Mouse (Mus musculus) liver, embryonic 12.5 days (tissue): ENCODE data around the gene Fzd7. TPM values are rescaled to one million over a fixed set of nuclear protein-coding genes. Genes with fewer than 3 reads are reported as not detected.

Experiments used
- ATAC-seq: fragments of 200-750 bp; cut with Nextera tagmentation; 2 replicates; pipeline ENCODE4 v1.8.0; 2017; ENCODE audit warnings: moderate number of reproducible peaks, mild to moderate bottlenecking, moderate library complexity
- H3K27ac ChIP-seq: fragments of 300-500 bp; sonication (generic); 2 replicates; pipeline ENCODE4 v1.5.1; 2016; ENCODE audit warnings: mild to moderate bottlenecking
- H3K27me3 ChIP-seq: fragments of 300-500 bp; sonication (generic); replicated peaks from 2 replicates; pipeline ENCODE4 v1.6.1; 2016; ENCODE audit warnings: mild to moderate bottlenecking, moderate library complexity
- H3K36me3 ChIP-seq: fragments of 300-500 bp; sonication (generic); 2 replicates; pipeline ENCODE4 v1.6.1; 2016; ENCODE audit warnings: mild to moderate bottlenecking, moderate library complexity
- H3K4me1 ChIP-seq: fragments of 300-500 bp; sonication (generic); 2 replicates; pipeline ENCODE4 v1.6.1; 2016
- H3K4me2 ChIP-seq: fragments of 300-500 bp; sonication (generic); 2 replicates; pipeline ENCODE4 v1.6.1; 2016; ENCODE audit warnings: mild to moderate bottlenecking, moderate library complexity
- H3K4me3 ChIP-seq: fragments of 300-500 bp; sonication (generic); 2 replicates; pipeline ENCODE4 v1.5.1; 2016; ENCODE audit warnings: mild to moderate bottlenecking, moderate library complexity
- H3K9ac ChIP-seq: fragments of 300-500 bp; sonication (generic); 2 replicates; pipeline ENCODE4 v1.6.1; 2016; ENCODE audit warnings: mild to moderate bottlenecking, moderate library complexity
- H3K9me3 ChIP-seq: fragments of 300-500 bp; sonication (generic); replicated peaks from 2 replicates; pipeline ENCODE4 v1.6.1; 2016; ENCODE audit warnings: mild to moderate bottlenecking, moderate library complexity
- WGBS: fragments of 180-500 bp; shearing (Covaris S2); methylation state at CpG from one replicate; pipeline ENCODE4 v1.1.7; 2016; ENCODE audit not compliant: insufficient replicate concordance; 5-methylcytosine and 5-hydroxymethylcytosine counted together
- polyA plus RNA-seq: library from polyadenylated mRNA; unstranded; fragments of >200 nt; fragmentation: Nextera tagmentation; extraction: Ambion mirVana; gene quantifications from 2 replicates; pipeline ENCODE4 v1.2.1, GENCODE M21; 2016

The Fzd7 gene
- polyA plus RNA-seq, 1 experiment from 2014 or later = 5.3 TPM

- Histone ChIP-seq H3K4me1 (peaks cover 15% of the 10 kb centered on the region), H3K27me3 (no peaks in the 10 kb centered on the region), H3K4me2 (no peak overlapping the region), H3K9ac (no peak overlapping the region), H3K4me3 (no peak overlapping the region), H3K36me3 (no peaks in the 10 kb centered on the region), H3K27ac (no peak overlapping the region), H3K9me3 (no peaks in the 10 kb centered on the region)
- WGBS = 54% methylated on average over 4 of the region's 4 CpGs
- ATAC-seq = no peak
These were observed 9.1 kb upstream of the Fzd7 start for GRCm38 (mm10) chr1:59473181-59473555.

GRCm38 (mm10) chr1:59475618-59476017 lies 6.6 kb upstream of the Fzd7 start:
- Histone ChIP-seq H3K27ac (no peak overlapping the region), H3K9ac (no peak overlapping the region), H3K27me3 (no peaks in the 10 kb centered on the region), H3K4me2 (no peak overlapping the region), H3K36me3 (no peaks in the 10 kb centered on the region), H3K4me3 (no peak overlapping the region), H3K9me3 (no peaks in the 10 kb centered on the region), H3K4me1 (peaks cover 22% of the 10 kb centered on the region)
- 23% methylated on average over 2 of the region's 2 CpGs for WGBS
- ATAC-seq = no peak

GRCm38 (mm10) chr1:59478911-59479310 lies 3.3 kb upstream of the Fzd7 start:
- Histone ChIP-seq H3K27ac (no peak overlapping the region), H3K36me3 (peaks cover 1% of the 10 kb centered on the region; the same call in 1 of the 2 replicates), H3K4me3 (no peak overlapping the region), H3K4me2 (no peak overlapping the region), H3K27me3 (peaks cover 20% of the 10 kb centered on the region), H3K4me1 (peaks cover 36% of the 10 kb centered on the region), H3K9ac (no peak overlapping the region), H3K9me3 (no peaks in the 10 kb centered on the region)
- 77% methylated on average over 3 of the region's 3 CpGs for WGBS
- ATAC-seq = no peak

- H3K4me1 ChIP-seq = peaks cover 48% of the 10 kb centered on the region
- WGBS = 8% methylated on average over 23 of the region's 23 CpGs
- H3K9ac ChIP-seq = peak overlapping the region; percentile 69
- H3K4me2 ChIP-seq = peak overlapping the region; percentile 99
- H3K27me3 ChIP-seq = peaks cover 30% of the 10 kb centered on the region
- peaks cover 9% of the 10 kb centered on the region; the same call in 1 of the 2 replicates for H3K36me3 ChIP-seq
- H3K9me3 ChIP-seq = no peaks in the 10 kb centered on the region
- H3K27ac ChIP-seq = peak overlapping the region; percentile 80
- no peak for ATAC-seq
- peak overlapping the region; percentile 70 for H3K4me3 ChIP-seq
These were observed 1.3 kb upstream of the Fzd7 start for GRCm38 (mm10) chr1:59480821-59481455.

GRCm38 (mm10) chr1:59481456-59482291 lies 550 bp upstream of the Fzd7 start:
- H3K36me3 ChIP-seq = peaks cover 11% of the 10 kb centered on the region; the same call in 1 of the 2 replicates
- H3K27ac ChIP-seq = peak overlapping the region; percentile 87
- H3K9ac ChIP-seq = peak overlapping the region; percentile 81
- peak; percentile 94 for ATAC-seq
- peak overlapping the region; percentile 70 for H3K4me3 ChIP-seq
- H3K4me2 ChIP-seq = peak overlapping the region; percentile 99
- WGBS = under 1% methylated on average over 56 of the region's 57 CpGs
- peaks cover 30% of the 10 kb centered on the region for H3K27me3 ChIP-seq
- H3K4me1 ChIP-seq = peaks cover 55% of the 10 kb centered on the region
- no peaks in the 10 kb centered on the region for H3K9me3 ChIP-seq

- WGBS = 1% methylated on average over 88 of the region's 88 CpGs
- Histone ChIP-seq H3K9ac (peak overlapping the region; percentile 81), H3K27me3 (peaks cover 30% of the 10 kb centered on the region), H3K4me3 (peak overlapping the region; percentile 70), H3K27ac (peak overlapping the region; percentile 87), H3K36me3 (peaks cover 15% of the 10 kb centered on the region), H3K4me2 (peak overlapping the region; percentile 99), H3K9me3 (no peaks in the 10 kb centered on the region), H3K4me1 (peaks cover 66% of the 10 kb centered on the region)
- no peak for ATAC-seq
These were observed 684 bp downstream of the Fzd7 start for GRCm38 (mm10) chr1:59482696-59483520.

GRCm38 (mm10) chr1:59483521-59484245 lies 1.5 kb downstream of the Fzd7 start:
- H3K4me3 ChIP-seq = peak overlapping the region; percentile 70
- H3K36me3 ChIP-seq = peaks cover 15% of the 10 kb centered on the region
- peak overlapping the region; percentile 99 for H3K4me2 ChIP-seq
- 15% methylated on average over 46 of the region's 46 CpGs for WGBS
- peak overlapping the region; percentile 81 for H3K9ac ChIP-seq
- no peak for ATAC-seq
- peaks cover 74% of the 10 kb centered on the region for H3K4me1 ChIP-seq
- H3K27me3 ChIP-seq = peaks cover 30% of the 10 kb centered on the region
- H3K9me3 ChIP-seq = no peaks in the 10 kb centered on the region
- H3K27ac ChIP-seq = 0 out of 2 replicates have a peak overlapping the region, but pooled peaks have one; percentile 87

- ATAC-seq = no peak
- H3K9ac ChIP-seq = peak overlapping the region; percentile 81
- peak overlapping the region; percentile 99 for H3K4me2 ChIP-seq
- H3K27me3 ChIP-seq = peaks cover 30% of the 10 kb centered on the region
- H3K36me3 ChIP-seq = peaks cover 15% of the 10 kb centered on the region
- H3K4me1 ChIP-seq = peaks cover 80% of the 10 kb centered on the region
- peak overlapping the region; percentile 70 for H3K4me3 ChIP-seq
- H3K9me3 ChIP-seq = no peaks in the 10 kb centered on the region
- no peak overlapping the region for H3K27ac ChIP-seq
- 47% methylated on average over 21 of the region's 21 CpGs for WGBS
These were observed 2.1 kb downstream of the Fzd7 start for GRCm38 (mm10) chr1:59484314-59484713.

GRCm38 (mm10) chr1:59484791-59485785 lies 2.9 kb downstream of the Fzd7 start:
- Histone ChIP-seq H3K27ac (no peak overlapping the region; the same call in 1 of the 2 replicates), H3K27me3 (peaks cover 30% of the 10 kb centered on the region), H3K4me1 (peaks cover 81% of the 10 kb centered on the region), H3K9me3 (no peaks in the 10 kb centered on the region), H3K4me2 (peak overlapping the region; percentile 99), H3K9ac (peak overlapping the region; percentile 81), H3K36me3 (peaks cover 15% of the 10 kb centered on the region), H3K4me3 (peak overlapping the region; percentile 70)
- ATAC-seq = no peak
- 52% methylated on average over 16 of the region's 16 CpGs for WGBS

- peaks cover 81% of the 10 kb centered on the region for H3K4me1 ChIP-seq
- ATAC-seq = no peak
- no peaks in the 10 kb centered on the region for H3K9me3 ChIP-seq
- H3K4me3 ChIP-seq = no peak overlapping the region
- 64% methylated on average over 4 of the region's 4 CpGs for WGBS
- no peak overlapping the region for H3K27ac ChIP-seq
- peaks cover 30% of the 10 kb centered on the region for H3K27me3 ChIP-seq
- H3K9ac ChIP-seq = no peak overlapping the region
- peak overlapping the region; percentile 99 for H3K4me2 ChIP-seq
- peaks cover 15% of the 10 kb centered on the region for H3K36me3 ChIP-seq
These were observed 3.6 kb downstream of the Fzd7 start for GRCm38 (mm10) chr1:59485803-59486202.
